Mouse (Mus musculus): ENCODE measurements around the gene Wwox. TPM values are rescaled to one million over a fixed set of nuclear protein-coding genes. Genes with fewer than 3 reads are reported as not detected.
A peak's percentile ranks its signal among the peaks of the same experiment; 100 is the strongest.

Wwox gene
- polyA plus RNA-seq, 1 experiment from 2014 or later, result 10.2 TPM

- WGBS, result 93% methylated on average over 15 of the region's 15 CpGs
- Histone ChIP-seq H3K36me3 (ENCODE audit: poor library complexity, severe bottlenecking) (no peaks in the 10 kb centered on the region), H3K4me3 (no peak overlapping the region), H3K9ac (no peak overlapping the region), H3K4me2 (no peak overlapping the region), H3K27ac (no peak overlapping the region), H3K27me3 (no peaks in the 10 kb centered on the region), H3K4me1 (no peaks in the 10 kb centered on the region), H3K9me3 (replicated peaks) (no peaks in the 10 kb centered on the region)
- ATAC-seq, result no peak
Observed at GRCm38 (mm10) chr8:114834730-114835129, 395.3 kb downstream of the Wwox start.

GRCm38 (mm10) chr8:114839998-114840397, 400.5 kb downstream of the Wwox start:
- Histone ChIP-seq H3K27me3 (no peaks in the 10 kb centered on the region), H3K4me3 (no peak overlapping the region), H3K36me3 (ENCODE audit: poor library complexity, severe bottlenecking) (no peaks in the 10 kb centered on the region), H3K4me2 (no peak overlapping the region), H3K9me3 (replicated peaks) (no peaks in the 10 kb centered on the region), H3K9ac (no peak overlapping the region), H3K4me1 (peaks cover 6% of the 10 kb centered on the region; the same call in 1 of the 2 replicates), H3K27ac (no peak overlapping the region)
- WGBS, result 91% methylated on average over 10 of the region's 10 CpGs
- ATAC-seq, result no peak

DNA sequence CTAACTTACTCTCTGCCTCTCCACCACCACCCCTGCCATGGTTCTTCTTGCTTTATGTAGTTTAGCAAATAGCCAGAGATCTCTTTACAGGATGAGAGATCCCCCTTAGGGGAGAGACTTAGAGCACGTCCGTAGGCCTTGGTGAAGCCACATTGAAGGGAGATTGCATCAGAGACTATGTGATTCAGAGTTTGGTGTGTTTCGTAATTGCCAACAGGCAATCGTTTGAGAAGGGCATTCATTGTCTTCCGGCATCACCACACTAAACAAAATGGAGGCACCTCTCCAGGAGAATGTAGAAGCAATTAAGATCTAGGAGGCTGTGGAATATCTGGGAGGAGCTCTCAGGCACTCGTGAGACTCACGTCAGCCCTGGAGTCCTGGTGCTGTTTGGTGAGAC, 408.2 kb downstream of the Wwox start:
- no peaks in the 10 kb centered on the region for H3K36me3 ChIP-seq (ENCODE audit: poor library complexity, severe bottlenecking)
- no peak overlapping the region for H3K9ac ChIP-seq
- H3K27ac ChIP-seq, result no peak overlapping the region
- no peak for ATAC-seq
- H3K9me3 ChIP-seq (replicated peaks), result no peaks in the 10 kb centered on the region
- 0 out of 2 replicates have a peak, but pooled peaks cover 4% of the 10 kb centered on the region for H3K27me3 ChIP-seq
- no peak overlapping the region for H3K4me3 ChIP-seq
- WGBS, result 79% methylated on average over 7 of the region's 7 CpGs
- peaks cover 6% of the 10 kb centered on the region; the same call in 1 of the 2 replicates for H3K4me1 ChIP-seq
- H3K4me2 ChIP-seq, result no peak overlapping the region

DNA sequence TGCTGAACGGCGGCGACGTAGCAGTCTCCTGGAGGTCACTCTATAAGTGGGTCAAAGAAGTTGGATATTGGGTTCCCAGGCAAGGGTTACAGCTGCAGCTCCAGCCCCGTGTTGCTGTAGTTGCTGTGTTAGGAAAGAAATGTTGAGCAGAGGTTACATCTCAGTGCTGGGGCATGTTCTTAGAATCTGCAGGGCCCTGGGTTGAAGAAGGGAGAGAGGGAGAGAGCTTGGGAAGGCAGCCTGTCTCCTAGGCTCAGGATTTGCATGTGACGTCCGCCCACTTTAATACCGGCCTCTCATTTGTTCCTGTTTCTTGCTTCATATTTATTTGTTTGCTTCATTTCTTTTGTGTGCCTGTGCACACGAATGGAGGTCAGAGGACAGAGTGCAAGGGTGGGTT, 410.0 kb downstream of the Wwox start:
- no peaks in the 10 kb centered on the region for H3K9me3 ChIP-seq (replicated peaks)
- H3K4me1 ChIP-seq, result peaks cover 3% of the 10 kb centered on the region; the same call in 1 of the 2 replicates
- H3K4me2 ChIP-seq, result no peak overlapping the region
- ATAC-seq, result no peak
- no peak overlapping the region for H3K27ac ChIP-seq
- no peak overlapping the region for H3K9ac ChIP-seq
- 0 out of 2 replicates have a peak, but pooled peaks cover 4% of the 10 kb centered on the region for H3K27me3 ChIP-seq
- no peaks in the 10 kb centered on the region for H3K36me3 ChIP-seq (ENCODE audit: poor library complexity, severe bottlenecking)
- WGBS, result 65% methylated on average over 9 of the region's 9 CpGs
- H3K4me3 ChIP-seq, result no peak overlapping the region

DNA sequence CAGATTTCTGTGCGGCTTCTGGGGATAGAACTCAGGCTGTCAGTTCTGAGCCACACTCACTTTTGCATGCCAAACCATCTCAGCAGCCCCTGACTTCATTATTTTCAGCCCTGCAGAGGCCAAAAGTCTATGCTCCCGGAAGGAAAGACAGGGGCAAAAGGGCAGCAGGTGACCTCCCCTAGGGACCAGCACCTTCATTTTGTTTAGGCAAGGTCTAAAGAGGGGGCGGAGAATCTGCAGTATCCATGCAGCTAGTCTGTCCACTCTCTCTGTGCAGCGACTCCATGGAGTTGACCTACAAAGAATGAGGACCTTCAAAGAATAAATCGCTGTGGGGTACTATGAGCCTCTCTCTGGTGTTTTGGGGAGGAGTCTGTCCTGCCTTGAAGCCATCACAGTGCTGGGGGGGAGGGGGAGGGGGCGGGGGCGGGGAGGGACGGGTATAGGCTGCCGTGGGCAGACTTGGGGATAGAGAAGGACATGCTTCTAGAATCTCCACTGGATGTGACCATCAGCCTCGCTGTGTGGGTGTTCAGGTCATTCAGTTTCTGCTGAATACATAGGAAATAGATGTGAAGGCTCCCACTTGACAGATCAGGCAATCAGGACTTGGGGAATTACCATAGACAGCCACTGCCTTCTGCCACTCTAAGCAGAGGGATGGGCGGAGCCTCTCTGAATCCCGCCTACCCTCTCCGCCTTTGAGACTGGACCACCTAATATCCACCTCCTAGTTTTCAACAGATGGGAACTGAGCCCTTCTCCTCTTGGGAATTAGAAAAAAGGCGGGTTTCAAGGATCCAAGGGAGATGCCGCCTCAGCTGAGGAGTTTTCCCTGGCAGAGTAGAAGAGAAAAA, 410.8 kb downstream of the Wwox start:
- ATAC-seq, result peak; percentile 38; the same call in 1 of the 2 replicates
- no peaks in the 10 kb centered on the region for H3K9me3 ChIP-seq (replicated peaks)
- H3K9ac ChIP-seq, result no peak overlapping the region
- 0 out of 2 replicates have a peak, but pooled peaks cover 4% of the 10 kb centered on the region for H3K27me3 ChIP-seq
- no peak overlapping the region for H3K4me2 ChIP-seq
- 40% methylated on average over 15 of the region's 15 CpGs for WGBS
- no peak overlapping the region for H3K4me3 ChIP-seq
- H3K4me1 ChIP-seq, result peaks cover 2% of the 10 kb centered on the region; the same call in 1 of the 2 replicates
- H3K27ac ChIP-seq, result no peak overlapping the region
- no peaks in the 10 kb centered on the region for H3K36me3 ChIP-seq (ENCODE audit: poor library complexity, severe bottlenecking)

DNA sequence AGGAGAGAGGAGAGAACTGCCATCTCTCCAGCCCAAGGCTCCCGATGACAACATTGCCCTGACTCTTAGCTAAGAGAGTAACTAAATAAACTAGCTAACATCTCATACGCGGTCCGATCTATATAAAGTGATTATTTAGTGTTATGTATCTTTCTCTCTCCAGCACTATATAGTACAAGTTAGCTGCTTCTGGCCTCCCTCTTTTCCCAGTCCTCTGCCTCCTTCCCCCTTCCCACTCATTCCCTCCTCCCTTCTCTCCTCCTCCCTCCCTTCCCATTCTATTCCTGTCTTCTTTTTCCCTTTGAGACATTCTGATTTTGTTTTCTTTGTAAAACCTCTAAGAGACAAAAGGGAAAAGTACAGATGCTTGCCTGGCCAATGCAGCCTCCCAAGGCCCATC, 414.3 kb downstream of the Wwox start:
- no peak overlapping the region for H3K4me2 ChIP-seq
- peaks cover 10% of the 10 kb centered on the region for H3K4me1 ChIP-seq
- H3K27ac ChIP-seq, result no peak overlapping the region
- no peaks in the 10 kb centered on the region for H3K9me3 ChIP-seq (replicated peaks)
- no peak overlapping the region for H3K4me3 ChIP-seq
- no peaks in the 10 kb centered on the region for H3K36me3 ChIP-seq (ENCODE audit: poor library complexity, severe bottlenecking)
- WGBS, result 81% methylated on average over 4 of the region's 4 CpGs
- H3K27me3 ChIP-seq, result 0 out of 2 replicates have a peak, but pooled peaks cover 3% of the 10 kb centered on the region
- no peak for ATAC-seq
- H3K9ac ChIP-seq, result no peak overlapping the region

GRCm38 (mm10) chr8:114855833-114856232, 416.4 kb downstream of the Wwox start:
- Histone ChIP-seq H3K4me2 (peak overlapping the region; percentile 24; the same call in 1 of the 2 replicates), H3K27me3 (no peaks in the 10 kb centered on the region), H3K9ac (0 out of 2 replicates have a peak overlapping the region, but pooled peaks have one; percentile 26), H3K4me3 (no peak overlapping the region), H3K36me3 (ENCODE audit: poor library complexity, severe bottlenecking) (no peaks in the 10 kb centered on the region), H3K27ac (no peak overlapping the region), H3K9me3 (replicated peaks) (no peaks in the 10 kb centered on the region), H3K4me1 (peaks cover 10% of the 10 kb centered on the region)
- no peak for ATAC-seq
- 4% methylated on average over 7 of the region's 7 CpGs for WGBS

- H3K36me3 ChIP-seq (ENCODE audit: poor library complexity, severe bottlenecking), result no peaks in the 10 kb centered on the region
- H3K4me3 ChIP-seq, result no peak overlapping the region
- H3K27ac ChIP-seq, result no peak overlapping the region
- H3K4me2 ChIP-seq, result no peak overlapping the region
- ATAC-seq, result no peak
- H3K4me1 ChIP-seq, result no peaks in the 10 kb centered on the region
- H3K9me3 ChIP-seq (replicated peaks), result peaks cover 4% of the 10 kb centered on the region; the same call in 1 of the 2 replicates
- H3K9ac ChIP-seq, result no peak overlapping the region
- H3K27me3 ChIP-seq, result no peaks in the 10 kb centered on the region
- WGBS, result 30% methylated on average over 3 of the region's 3 CpGs
Observed at GRCm38 (mm10) chr8:114865911-114866310, 426.5 kb downstream of the Wwox start.

DNA sequence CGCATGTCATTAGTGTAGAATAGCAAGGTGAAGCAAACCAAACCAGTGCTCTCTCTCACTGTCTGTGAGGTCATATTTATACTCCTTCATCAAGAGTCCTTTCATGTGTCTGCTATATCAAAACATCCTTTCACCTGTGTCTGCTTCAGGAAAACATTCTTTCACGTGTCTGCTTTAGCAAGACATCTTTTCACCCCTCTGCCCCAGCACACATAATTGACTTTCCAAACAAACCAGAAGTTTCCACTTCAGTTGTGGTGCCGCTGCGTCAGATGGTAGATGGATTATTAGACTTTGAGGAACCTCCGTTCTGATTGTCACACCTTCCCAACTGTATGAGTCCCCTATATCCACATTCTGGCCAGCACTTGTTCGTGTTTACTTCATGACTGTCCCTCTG, 429.9 kb downstream of the Wwox start:
- WGBS, result 93% methylated on average over 6 of the region's 6 CpGs
- no peaks in the 10 kb centered on the region for H3K36me3 ChIP-seq (ENCODE audit: poor library complexity, severe bottlenecking)
- H3K4me1 ChIP-seq, result peaks cover 8% of the 10 kb centered on the region; the same call in 1 of the 2 replicates
- no peaks in the 10 kb centered on the region; the same call in 1 of the 2 replicates for H3K27me3 ChIP-seq
- peaks cover 4% of the 10 kb centered on the region; the same call in 1 of the 2 replicates for H3K9me3 ChIP-seq (replicated peaks)
- no peak overlapping the region for H3K4me3 ChIP-seq
- no peak overlapping the region for H3K27ac ChIP-seq
- ATAC-seq, result no peak
- H3K4me2 ChIP-seq, result no peak overlapping the region
- H3K9ac ChIP-seq, result no peak overlapping the region

DNA sequence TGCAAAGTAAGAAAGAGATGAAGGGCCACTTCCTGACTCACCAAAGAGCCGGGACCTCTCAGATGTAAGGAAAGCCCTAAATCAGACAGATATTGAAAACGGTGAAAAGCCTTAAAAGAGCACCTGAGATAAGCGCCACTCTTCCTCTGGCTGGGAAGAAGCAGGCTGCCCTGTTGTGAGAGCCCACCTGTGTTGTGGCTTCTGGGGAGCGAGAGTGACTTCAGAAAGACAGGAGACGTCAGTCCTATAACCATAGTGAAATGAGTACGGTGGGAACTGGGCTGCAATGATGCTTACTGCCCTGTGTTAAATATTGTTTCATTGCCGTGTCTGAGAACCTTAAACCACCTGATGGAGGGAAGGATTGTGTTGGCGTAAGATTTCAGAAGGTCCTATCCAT, 431.0 kb downstream of the Wwox start:
- ATAC-seq, result no peak
- H3K36me3 ChIP-seq (ENCODE audit: poor library complexity, severe bottlenecking), result no peaks in the 10 kb centered on the region
- H3K4me1 ChIP-seq, result peaks cover 9% of the 10 kb centered on the region; the same call in 1 of the 2 replicates
- no peak overlapping the region for H3K27ac ChIP-seq
- H3K4me3 ChIP-seq, result no peak overlapping the region
- H3K27me3 ChIP-seq, result no peaks in the 10 kb centered on the region; the same call in 1 of the 2 replicates
- no peak overlapping the region for H3K9ac ChIP-seq
- peaks cover 4% of the 10 kb centered on the region; the same call in 1 of the 2 replicates for H3K9me3 ChIP-seq (replicated peaks)
- WGBS, result 94% methylated on average over 8 of the region's 8 CpGs
- no peak overlapping the region for H3K4me2 ChIP-seq

DNA sequence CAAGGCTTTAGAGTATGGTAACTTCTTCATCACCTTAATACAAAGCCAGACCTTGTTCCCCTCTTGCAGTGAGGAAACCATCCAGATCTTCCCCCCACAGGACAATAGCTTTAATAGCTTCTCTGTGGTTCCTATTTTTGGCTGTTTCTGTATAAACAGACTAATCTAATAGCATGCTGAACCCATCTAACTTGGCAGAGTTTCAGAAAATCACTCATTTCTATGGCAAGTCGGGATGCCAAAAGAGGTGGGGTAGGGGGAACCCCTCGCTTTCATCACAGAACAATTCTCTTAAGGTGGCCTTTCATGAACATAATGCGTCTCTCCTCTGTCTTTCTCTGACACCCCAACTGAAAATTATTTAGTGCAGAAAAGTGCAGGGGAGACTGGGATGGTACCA, 433.0 kb downstream of the Wwox start:
- no peak overlapping the region for H3K27ac ChIP-seq
- H3K9me3 ChIP-seq (replicated peaks), result peaks cover 4% of the 10 kb centered on the region; the same call in 1 of the 2 replicates
- no peaks in the 10 kb centered on the region; the same call in 1 of the 2 replicates for H3K27me3 ChIP-seq
- H3K9ac ChIP-seq, result no peak overlapping the region
- H3K4me3 ChIP-seq, result no peak overlapping the region
- ATAC-seq, result no peak
- H3K4me2 ChIP-seq, result no peak overlapping the region
- peaks cover 27% of the 10 kb centered on the region for H3K4me1 ChIP-seq
- WGBS, result 39% methylated on average over 3 of the region's 3 CpGs
- no peaks in the 10 kb centered on the region for H3K36me3 ChIP-seq (ENCODE audit: poor library complexity, severe bottlenecking)

DNA sequence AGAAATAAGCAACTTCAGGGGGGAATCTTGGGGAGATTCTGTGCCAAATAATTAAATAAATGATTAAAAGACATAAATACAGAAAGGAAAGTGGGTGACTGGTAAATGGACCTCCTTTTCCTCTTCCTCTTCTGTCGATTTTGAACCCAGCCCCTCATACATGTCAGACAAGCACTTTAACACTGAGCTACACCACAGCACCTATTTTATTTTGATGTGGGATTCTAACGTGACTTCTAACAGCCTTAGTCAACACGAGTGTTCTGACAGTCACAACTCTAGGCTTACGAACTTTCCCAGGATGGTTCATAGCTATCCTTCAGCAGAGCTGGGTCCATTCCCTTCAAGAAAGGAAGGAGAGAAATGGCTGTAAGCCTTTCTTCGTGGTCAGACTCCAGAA, 435.7 kb downstream of the Wwox start:
- Histone ChIP-seq H3K9me3 (replicated peaks) (no peaks in the 10 kb centered on the region), H3K9ac (no peak overlapping the region), H3K27ac (no peak overlapping the region), H3K4me2 (no peak overlapping the region), H3K4me3 (no peak overlapping the region), H3K4me1 (peaks cover 27% of the 10 kb centered on the region), H3K27me3 (peaks cover 10% of the 10 kb centered on the region), H3K36me3 (ENCODE audit: poor library complexity, severe bottlenecking) (no peaks in the 10 kb centered on the region)
- WGBS, result 81% methylated on average over 5 of the region's 5 CpGs
- ATAC-seq, result no peak

All from forebrain, embryonic 13.5 days (tissue).